Mouse (Mus musculus): ENCODE measurements around the gene Lims1. TPM values are rescaled to one million over a fixed set of nuclear protein-coding genes. Genes with fewer than 3 reads are reported as not detected.
"Not testable (repeated sequence)": the region's sequence is repeated elsewhere in the genome, so short reads cannot be mapped to it uniquely, and the experiment has no call there.

The Lims1 gene
- polyA plus RNA-seq, 1 experiment = 20.9 TPM

DNA sequence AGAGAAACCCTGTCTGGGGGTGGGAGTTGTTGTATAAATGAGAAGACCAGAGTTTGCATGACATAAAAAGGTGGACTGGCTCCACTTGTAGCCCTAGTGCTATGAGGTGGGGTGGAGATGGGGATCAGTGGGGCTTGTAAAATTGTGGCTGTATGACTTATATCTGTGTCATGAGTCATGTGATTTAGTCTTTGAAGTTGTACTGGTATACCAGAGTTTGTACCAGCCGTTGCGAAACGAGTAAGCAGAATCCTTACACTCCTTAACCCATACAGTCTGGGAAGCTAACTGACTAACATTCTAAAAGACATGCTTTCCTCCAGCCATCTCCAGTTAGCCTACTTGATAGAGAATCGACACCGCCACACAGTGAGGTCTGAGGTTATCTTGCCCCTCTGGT, 10.1 kb downstream of the Lims1 start:
- TF ChIP-seq FOSL1 (IDR thresholded peaks at IDR 0.05; ENCODE audit: insufficient read depth, low read length, poor library complexity, severe bottlenecking) (peak; percentile 78), MAX (IDR thresholded peaks at IDR 0.05) (peak; percentile 48), MYOG (IDR thresholded peaks at IDR 0.05; ENCODE audit: control insufficient read depth, extremely low read depth, insufficient read length) (no peak), USF1 (IDR thresholded peaks at IDR 0.05; ENCODE audit: low read depth) (peak; percentile 91), CTCF (IDR thresholded peaks at IDR 0.05; ENCODE audit: control insufficient read depth, insufficient read depth, insufficient read length) (no peak), CEBPB (IDR thresholded peaks at IDR 0.05; ENCODE audit: low read depth) (peak; percentile 99), MYOD1 (IDR thresholded peaks at IDR 0.05; ENCODE audit: control insufficient read depth, insufficient read length, low read depth) (peak; percentile 4)
- no peaks in the 10 kb centered on the region for H3K27me3 ChIP-seq (ENCODE audit: control insufficient read depth, insufficient read depth, insufficient read length)
- H3K79me2 ChIP-seq (ENCODE audit: control insufficient read depth, insufficient read depth) = peaks cover 98% of the 10 kb centered on the region
- H3K36me3 ChIP-seq (ENCODE audit: control insufficient read depth, insufficient read depth) = peaks cover 40% of the 10 kb centered on the region
- no peak overlapping the region for H3K4me3 ChIP-seq (ENCODE audit: insufficient read depth, poor library complexity, severe bottlenecking)
- H3K79me3 ChIP-seq (ENCODE audit: low read depth) = peaks cover 87% of the 10 kb centered on the region
- H3ac ChIP-seq (ENCODE audit: control insufficient read depth, insufficient read length, low read depth) = peak overlapping the region; percentile 73

DNA sequence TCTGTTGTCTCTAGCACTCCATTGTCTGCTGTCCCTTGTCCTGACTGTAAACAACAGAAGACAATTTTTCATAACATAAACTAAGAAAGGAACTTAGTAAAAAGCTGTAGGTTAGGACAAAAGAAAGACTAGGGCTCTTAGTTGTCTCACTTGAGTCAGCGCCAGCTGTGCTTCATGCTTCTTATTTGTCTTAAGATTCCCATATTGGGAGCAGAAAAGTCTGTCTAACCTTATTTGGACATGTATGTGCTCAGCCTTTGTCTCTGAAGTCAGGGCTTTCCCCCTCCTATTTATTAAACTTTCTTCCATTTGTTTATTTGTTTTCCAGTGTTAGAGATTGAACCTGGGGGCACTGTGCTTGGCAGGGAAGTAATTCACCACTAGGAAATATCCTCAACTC, 12.9 kb downstream of the Lims1 start:
- Histone ChIP-seq H3ac (ENCODE audit: control insufficient read depth, insufficient read length, low read depth) (no peak overlapping the region), H3K36me3 (ENCODE audit: control insufficient read depth, insufficient read depth) (peaks cover 41% of the 10 kb centered on the region), H3K79me2 (ENCODE audit: control insufficient read depth, insufficient read depth) (peaks cover 98% of the 10 kb centered on the region), H3K79me3 (ENCODE audit: low read depth) (peaks cover 86% of the 10 kb centered on the region), H3K4me3 (ENCODE audit: insufficient read depth, poor library complexity, severe bottlenecking) (no peak overlapping the region), H3K27me3 (ENCODE audit: control insufficient read depth, insufficient read depth, insufficient read length) (no peaks in the 10 kb centered on the region)
- TF ChIP-seq MYOG (IDR thresholded peaks at IDR 0.05; ENCODE audit: control insufficient read depth, extremely low read depth, insufficient read length) (no peak), MAX (IDR thresholded peaks at IDR 0.05) (no peak), CTCF (IDR thresholded peaks at IDR 0.05; ENCODE audit: control insufficient read depth, insufficient read depth, insufficient read length) (no peak), FOSL1 (IDR thresholded peaks at IDR 0.05; ENCODE audit: insufficient read depth, low read length, poor library complexity, severe bottlenecking) (no peak), USF1 (IDR thresholded peaks at IDR 0.05; ENCODE audit: low read depth) (no peak), CEBPB (IDR thresholded peaks at IDR 0.05; ENCODE audit: low read depth) (no peak), MYOD1 (IDR thresholded peaks at IDR 0.05; ENCODE audit: control insufficient read depth, insufficient read length, low read depth) (no peak)

DNA sequence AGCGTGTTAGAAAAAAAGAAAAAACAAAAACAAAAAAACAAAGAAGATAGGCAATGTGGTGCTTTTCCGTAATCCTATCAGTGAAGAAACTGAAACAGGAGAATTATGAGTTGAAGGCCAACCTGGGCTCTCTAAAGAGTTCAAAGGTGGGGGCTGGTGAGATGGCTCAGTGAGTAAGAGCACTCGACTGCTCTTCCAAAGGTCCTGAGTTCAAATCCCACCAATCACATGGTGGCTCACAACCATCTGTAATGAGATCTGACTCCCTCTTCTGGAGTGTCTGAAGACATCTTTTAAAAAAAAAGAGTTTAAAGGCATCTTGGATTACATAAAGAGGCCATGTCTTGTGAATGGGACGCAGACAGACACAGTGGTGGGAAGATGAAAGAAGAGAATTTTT, 13.8 kb downstream of the Lims1 start:
- H3K79me3 ChIP-seq (ENCODE audit: low read depth) = peaks cover 95% of the 10 kb centered on the region
- not testable (repeated sequence) for H3ac ChIP-seq (ENCODE audit: control insufficient read depth, insufficient read length, low read depth); H3K27me3 ChIP-seq (ENCODE audit: control insufficient read depth, insufficient read depth, insufficient read length); H3K4me3 ChIP-seq (ENCODE audit: insufficient read depth, poor library complexity, severe bottlenecking)
- peaks cover 100% of the 10 kb centered on the region for H3K79me2 ChIP-seq (ENCODE audit: control insufficient read depth, insufficient read depth)
- peaks cover 41% of the 10 kb centered on the region for H3K36me3 ChIP-seq (ENCODE audit: control insufficient read depth, insufficient read depth)

DNA sequence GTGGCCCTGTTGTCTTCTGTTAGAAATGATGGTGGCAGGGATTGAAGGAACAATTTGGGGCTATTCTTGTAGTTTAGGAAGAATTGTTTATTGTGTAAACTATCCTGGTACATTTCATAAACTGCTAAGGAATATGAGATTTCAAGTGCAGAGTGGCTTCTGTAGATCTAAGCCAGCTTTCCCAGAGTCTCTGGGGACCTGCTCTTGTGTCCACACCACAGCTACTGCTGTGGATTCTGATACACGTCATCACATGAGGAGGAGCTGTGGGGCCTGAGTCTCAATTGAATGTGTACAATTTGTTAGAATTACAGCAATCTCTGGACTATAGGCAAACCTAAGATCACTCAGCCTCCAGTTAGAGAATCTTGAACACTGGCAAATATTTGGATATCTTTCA, 15.3 kb downstream of the Lims1 start:
- peaks cover 41% of the 10 kb centered on the region for H3K36me3 ChIP-seq (ENCODE audit: control insufficient read depth, insufficient read depth)
- H3K79me3 ChIP-seq (ENCODE audit: low read depth) = peaks cover 98% of the 10 kb centered on the region
- no peak overlapping the region for H3K4me3 ChIP-seq (ENCODE audit: insufficient read depth, poor library complexity, severe bottlenecking)
- H3ac ChIP-seq (ENCODE audit: control insufficient read depth, insufficient read length, low read depth) = no peak overlapping the region
- H3K79me2 ChIP-seq (ENCODE audit: control insufficient read depth, insufficient read depth) = peaks cover 100% of the 10 kb centered on the region
- no peaks in the 10 kb centered on the region for H3K27me3 ChIP-seq (ENCODE audit: control insufficient read depth, insufficient read depth, insufficient read length)
- TF ChIP-seq FOSL1 (IDR thresholded peaks at IDR 0.05; ENCODE audit: insufficient read depth, low read length, poor library complexity, severe bottlenecking) (no peak), CTCF (IDR thresholded peaks at IDR 0.05; ENCODE audit: control insufficient read depth, insufficient read depth, insufficient read length) (no peak), MYOD1 (IDR thresholded peaks at IDR 0.05; ENCODE audit: control insufficient read depth, insufficient read length, low read depth) (no peak), MAX (IDR thresholded peaks at IDR 0.05) (no peak), USF1 (IDR thresholded peaks at IDR 0.05; ENCODE audit: low read depth) (no peak), MYOG (IDR thresholded peaks at IDR 0.05; ENCODE audit: control insufficient read depth, extremely low read depth, insufficient read length) (no peak), CEBPB (IDR thresholded peaks at IDR 0.05; ENCODE audit: low read depth) (no peak)

DNA sequence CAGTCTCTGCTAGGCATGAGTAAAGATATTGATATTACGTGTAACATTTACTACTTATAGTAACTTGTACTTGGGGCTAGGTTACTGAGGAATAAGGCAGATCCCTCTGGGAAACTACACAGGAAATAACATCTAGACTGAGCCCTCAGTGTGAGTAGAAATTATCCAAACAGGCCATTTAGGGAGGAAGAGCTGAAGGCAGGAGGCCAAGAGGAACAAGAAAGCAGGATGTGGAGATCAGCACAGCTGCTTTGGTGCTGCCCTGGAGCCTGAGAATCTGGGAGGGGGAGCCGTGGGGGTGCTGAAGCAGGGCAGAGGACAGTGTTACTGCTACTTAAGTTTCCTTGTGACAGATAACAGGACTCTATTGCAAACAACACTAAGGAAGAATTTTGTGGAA, 18.4 kb downstream of the Lims1 start:
- H3K36me3 ChIP-seq (ENCODE audit: control insufficient read depth, insufficient read depth) = peaks cover 25% of the 10 kb centered on the region
- H3K79me3 ChIP-seq (ENCODE audit: low read depth) = peaks cover 97% of the 10 kb centered on the region
- H3K79me2 ChIP-seq (ENCODE audit: control insufficient read depth, insufficient read depth) = peaks cover 100% of the 10 kb centered on the region
- TF ChIP-seq CEBPB (IDR thresholded peaks at IDR 0.05; ENCODE audit: low read depth) (no peak), MYOD1 (IDR thresholded peaks at IDR 0.05; ENCODE audit: control insufficient read depth, insufficient read length, low read depth) (no peak), FOSL1 (IDR thresholded peaks at IDR 0.05; ENCODE audit: insufficient read depth, low read length, poor library complexity, severe bottlenecking) (no peak), MYOG (IDR thresholded peaks at IDR 0.05; ENCODE audit: control insufficient read depth, extremely low read depth, insufficient read length) (no peak), MAX (IDR thresholded peaks at IDR 0.05) (no peak), CTCF (IDR thresholded peaks at IDR 0.05; ENCODE audit: control insufficient read depth, insufficient read depth, insufficient read length) (no peak), USF1 (IDR thresholded peaks at IDR 0.05; ENCODE audit: low read depth) (no peak)
- no peak overlapping the region for H3K4me3 ChIP-seq (ENCODE audit: insufficient read depth, poor library complexity, severe bottlenecking)
- no peak overlapping the region for H3ac ChIP-seq (ENCODE audit: control insufficient read depth, insufficient read length, low read depth)
- H3K27me3 ChIP-seq (ENCODE audit: control insufficient read depth, insufficient read depth, insufficient read length) = no peaks in the 10 kb centered on the region

DNA sequence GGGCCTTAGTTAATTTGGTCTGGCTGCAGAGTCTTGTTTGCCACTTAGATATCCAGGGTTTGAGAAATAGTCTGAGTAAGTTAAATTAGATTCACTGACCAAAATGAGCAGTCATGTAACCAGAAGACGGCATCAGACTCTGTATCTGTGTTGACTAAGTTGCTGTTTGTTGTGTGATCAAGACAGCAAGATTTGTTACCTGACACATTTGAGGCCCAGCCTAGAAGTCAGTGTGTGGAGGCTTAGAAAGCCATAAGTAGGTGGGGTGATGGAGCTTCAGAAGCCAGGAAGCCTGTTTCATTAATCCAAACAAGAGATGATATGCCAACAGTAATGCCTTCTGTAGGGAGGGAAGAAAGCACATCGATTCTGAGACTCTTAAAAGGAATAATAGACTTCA, 18.9 kb downstream of the Lims1 start:
- peaks cover 96% of the 10 kb centered on the region for H3K79me3 ChIP-seq (ENCODE audit: low read depth)
- H3K79me2 ChIP-seq (ENCODE audit: control insufficient read depth, insufficient read depth) = peaks cover 100% of the 10 kb centered on the region
- no peak overlapping the region for H3K4me3 ChIP-seq (ENCODE audit: insufficient read depth, poor library complexity, severe bottlenecking)
- H3ac ChIP-seq (ENCODE audit: control insufficient read depth, insufficient read length, low read depth) = no peak overlapping the region
- peaks cover 20% of the 10 kb centered on the region for H3K36me3 ChIP-seq (ENCODE audit: control insufficient read depth, insufficient read depth)
- H3K27me3 ChIP-seq (ENCODE audit: control insufficient read depth, insufficient read depth, insufficient read length) = no peaks in the 10 kb centered on the region
- TF ChIP-seq CTCF (IDR thresholded peaks at IDR 0.05; ENCODE audit: control insufficient read depth, insufficient read depth, insufficient read length) = no peak
- TF ChIP-seq CEBPB (IDR thresholded peaks at IDR 0.05; ENCODE audit: low read depth) = no peak
- TF ChIP-seq FOSL1 (IDR thresholded peaks at IDR 0.05; ENCODE audit: insufficient read depth, low read length, poor library complexity, severe bottlenecking) = no peak
- TF ChIP-seq MYOG (IDR thresholded peaks at IDR 0.05; ENCODE audit: control insufficient read depth, extremely low read depth, insufficient read length) = no peak
- TF ChIP-seq MAX (IDR thresholded peaks at IDR 0.05) = no peak
- no peak for TF ChIP-seq MYOD1 (IDR thresholded peaks at IDR 0.05; ENCODE audit: control insufficient read depth, insufficient read length, low read depth)
- no peak for TF ChIP-seq USF1 (IDR thresholded peaks at IDR 0.05; ENCODE audit: low read depth)
